Mouse (Mus musculus): ENCODE measurements around the gene Cdc14b. TPM values are rescaled to one million over a fixed set of nuclear protein-coding genes. Genes with fewer than 3 reads are reported as not detected.
"Not testable (repeated sequence)": the region's sequence is repeated elsewhere in the genome, so short reads cannot be mapped to it uniquely, and the experiment has no call there.

Cdc14b gene
- total and polyA plus RNA-seq, 2 experiments, result 7.6 to 31.7 TPM

- 91% methylated on average over 5 of the region's 5 CpGs for WGBS
- Histone ChIP-seq H3K9ac (ENCODE audit: low read depth, low read length) (no peak overlapping the region), H3K79me2 (ENCODE audit: control insufficient read depth, insufficient read depth, low read length) (no peaks in the 10 kb centered on the region), H3K27me3 (ENCODE audit: control insufficient read depth, insufficient read depth, low read length) (no peaks in the 10 kb centered on the region), H3K4me3 (ENCODE audit: insufficient read depth, low read depth, low read length) (no peak overlapping the region), H3K4me1 (ENCODE audit: control insufficient read depth, insufficient read depth, low read length) (no peaks in the 10 kb centered on the region), H3K27ac (replicated peaks; ENCODE audit: insufficient read depth, low read depth, low read length) (no peak overlapping the region), H3K36me3 (ENCODE audit: control insufficient read depth, insufficient read depth, low read length) (peaks cover 3% of the 10 kb centered on the region; the same call in 1 of the 2 replicates)
- TF ChIP-seq POLR2A (IDR thresholded peaks at IDR 0.05; ENCODE audit: extremely low read depth, insufficient read depth, low read length) (no peak), CTCF (IDR thresholded peaks at IDR 0.05; ENCODE audit: low read depth, low read length) (no peak)
- no peak for DNase-seq (ENCODE audit: extremely low read depth, low read depth, low spot score)
Observed at GRCm38 (mm10) chr13:64257814-64258515, 17.1 kb downstream of the Cdc14b start.

GRCm38 (mm10) chr13:64257010-64257813 is 17.9 kb downstream of the Cdc14b start:
- no peak for TF ChIP-seq POLR2A (IDR thresholded peaks at IDR 0.05; ENCODE audit: extremely low read depth, insufficient read depth, low read length)
- Histone ChIP-seq H3K36me3 (ENCODE audit: control insufficient read depth, insufficient read depth, low read length) (peaks cover 3% of the 10 kb centered on the region; the same call in 1 of the 2 replicates), H3K4me3 (ENCODE audit: insufficient read depth, low read depth, low read length) (no peak overlapping the region), H3K27me3 (ENCODE audit: control insufficient read depth, insufficient read depth, low read length) (no peaks in the 10 kb centered on the region), H3K4me1 (ENCODE audit: control insufficient read depth, insufficient read depth, low read length) (no peaks in the 10 kb centered on the region), H3K79me2 (ENCODE audit: control insufficient read depth, insufficient read depth, low read length) (no peaks in the 10 kb centered on the region), H3K27ac (replicated peaks; ENCODE audit: insufficient read depth, low read depth, low read length) (no peak overlapping the region), H3K9ac (ENCODE audit: low read depth, low read length) (no peak overlapping the region)
- WGBS, result 87% methylated on average over 12 of the region's 12 CpGs
- DNase-seq (ENCODE audit: extremely low read depth, low read depth, low spot score), result no peak

GRCm38 (mm10) chr13:64254185-64254584 is 20.9 kb downstream of the Cdc14b start:
- WGBS, result 81% methylated on average over 11 of the region's 11 CpGs
- not testable (repeated sequence) for H3K27ac ChIP-seq (replicated peaks; ENCODE audit: insufficient read depth, low read depth, low read length); H3K4me1 ChIP-seq (ENCODE audit: control insufficient read depth, insufficient read depth, low read length); H3K36me3 ChIP-seq (ENCODE audit: control insufficient read depth, insufficient read depth, low read length); H3K27me3 ChIP-seq (ENCODE audit: control insufficient read depth, insufficient read depth, low read length); H3K79me2 ChIP-seq (ENCODE audit: control insufficient read depth, insufficient read depth, low read length); H3K9ac ChIP-seq (ENCODE audit: low read depth, low read length); H3K4me3 ChIP-seq (ENCODE audit: insufficient read depth, low read depth, low read length); DNase-seq (ENCODE audit: extremely low read depth, low read depth, low spot score)

GRCm38 (mm10) chr13:64253697-64254096 is 21.4 kb downstream of the Cdc14b start:
- H3K9ac ChIP-seq (ENCODE audit: low read depth, low read length), result no peak overlapping the region
- peaks cover 5% of the 10 kb centered on the region for H3K4me1 ChIP-seq (ENCODE audit: control insufficient read depth, insufficient read depth, low read length)
- no peak overlapping the region for H3K4me3 ChIP-seq (ENCODE audit: insufficient read depth, low read depth, low read length)
- no peak overlapping the region for H3K27ac ChIP-seq (replicated peaks; ENCODE audit: insufficient read depth, low read depth, low read length)
- no peaks in the 10 kb centered on the region for H3K27me3 ChIP-seq (ENCODE audit: control insufficient read depth, insufficient read depth, low read length)
- DNase-seq (ENCODE audit: extremely low read depth, low read depth, low spot score), result no peak
- H3K79me2 ChIP-seq (ENCODE audit: control insufficient read depth, insufficient read depth, low read length), result no peaks in the 10 kb centered on the region
- TF ChIP-seq CTCF (IDR thresholded peaks at IDR 0.05; ENCODE audit: low read depth, low read length) (no peak), POLR2A (IDR thresholded peaks at IDR 0.05; ENCODE audit: extremely low read depth, insufficient read depth, low read length) (no peak)
- no peaks in the 10 kb centered on the region for H3K36me3 ChIP-seq (ENCODE audit: control insufficient read depth, insufficient read depth, low read length)

- no peak for DNase-seq (ENCODE audit: extremely low read depth, low read depth, low spot score)
- WGBS, result 56% methylated on average over 5 of the region's 5 CpGs
- H3K9ac ChIP-seq (ENCODE audit: low read depth, low read length), result no peak overlapping the region
Observed at GRCm38 (mm10) chr13:64252147-64252546, 22.9 kb downstream of the Cdc14b start.

GRCm38 (mm10) chr13:64250363-64250762 is 24.7 kb downstream of the Cdc14b start:
- H3K36me3 ChIP-seq (ENCODE audit: control insufficient read depth, insufficient read depth, low read length), result peaks cover 5% of the 10 kb centered on the region; the same call in 1 of the 2 replicates
- peak; percentile 44; the same call in 1 of the 2 replicates for TF ChIP-seq CTCF (IDR thresholded peaks at IDR 0.05; ENCODE audit: low read depth, low read length)
- no peak for TF ChIP-seq POLR2A (IDR thresholded peaks at IDR 0.05; ENCODE audit: extremely low read depth, insufficient read depth, low read length)
- H3K4me1 ChIP-seq (ENCODE audit: control insufficient read depth, insufficient read depth, low read length), result peaks cover 9% of the 10 kb centered on the region
- H3K27me3 ChIP-seq (ENCODE audit: control insufficient read depth, insufficient read depth, low read length), result no peaks in the 10 kb centered on the region
- DNase-seq (ENCODE audit: extremely low read depth, low read depth, low spot score), result peak; percentile 53
- no peak overlapping the region for H3K4me3 ChIP-seq (ENCODE audit: insufficient read depth, low read depth, low read length)
- 0% methylated on average over 1 of the region's 1 CpGs for WGBS
- H3K9ac ChIP-seq (ENCODE audit: low read depth, low read length), result no peak overlapping the region
- H3K79me2 ChIP-seq (ENCODE audit: control insufficient read depth, insufficient read depth, low read length), result no peaks in the 10 kb centered on the region
- H3K27ac ChIP-seq (replicated peaks; ENCODE audit: insufficient read depth, low read depth, low read length), result 0 out of 2 replicates have a peak overlapping the region, but pooled peaks have one; percentile 18

More at GRCm38 (mm10) chr13:64252147-64252546, 22.9 kb downstream of the Cdc14b start:
- H3K4me1 ChIP-seq (ENCODE audit: control insufficient read depth, insufficient read depth, low read length), result peaks cover 8% of the 10 kb centered on the region
- H3K79me2 ChIP-seq (ENCODE audit: control insufficient read depth, insufficient read depth, low read length), result no peaks in the 10 kb centered on the region
- no peaks in the 10 kb centered on the region for H3K36me3 ChIP-seq (ENCODE audit: control insufficient read depth, insufficient read depth, low read length)
- no peak overlapping the region for H3K4me3 ChIP-seq (ENCODE audit: insufficient read depth, low read depth, low read length)
- no peaks in the 10 kb centered on the region for H3K27me3 ChIP-seq (ENCODE audit: control insufficient read depth, insufficient read depth, low read length)
- TF ChIP-seq POLR2A (IDR thresholded peaks at IDR 0.05; ENCODE audit: extremely low read depth, insufficient read depth, low read length) (no peak), CTCF (IDR thresholded peaks at IDR 0.05; ENCODE audit: low read depth, low read length) (no peak)
- H3K27ac ChIP-seq (replicated peaks; ENCODE audit: insufficient read depth, low read depth, low read length), result no peak overlapping the region

Data from liver, adult 2 months (tissue).